Mouse (Mus musculus) NIH3T3 (cell line): Measurements from ENCODE around the gene Bod1.

Experiments
- DNase-seq: peaks from one replicate; pipeline ENCODE4 v3.0.0-alpha.2; 2012; ENCODE audit warnings: low read depth

Gene Bod1

DNA sequence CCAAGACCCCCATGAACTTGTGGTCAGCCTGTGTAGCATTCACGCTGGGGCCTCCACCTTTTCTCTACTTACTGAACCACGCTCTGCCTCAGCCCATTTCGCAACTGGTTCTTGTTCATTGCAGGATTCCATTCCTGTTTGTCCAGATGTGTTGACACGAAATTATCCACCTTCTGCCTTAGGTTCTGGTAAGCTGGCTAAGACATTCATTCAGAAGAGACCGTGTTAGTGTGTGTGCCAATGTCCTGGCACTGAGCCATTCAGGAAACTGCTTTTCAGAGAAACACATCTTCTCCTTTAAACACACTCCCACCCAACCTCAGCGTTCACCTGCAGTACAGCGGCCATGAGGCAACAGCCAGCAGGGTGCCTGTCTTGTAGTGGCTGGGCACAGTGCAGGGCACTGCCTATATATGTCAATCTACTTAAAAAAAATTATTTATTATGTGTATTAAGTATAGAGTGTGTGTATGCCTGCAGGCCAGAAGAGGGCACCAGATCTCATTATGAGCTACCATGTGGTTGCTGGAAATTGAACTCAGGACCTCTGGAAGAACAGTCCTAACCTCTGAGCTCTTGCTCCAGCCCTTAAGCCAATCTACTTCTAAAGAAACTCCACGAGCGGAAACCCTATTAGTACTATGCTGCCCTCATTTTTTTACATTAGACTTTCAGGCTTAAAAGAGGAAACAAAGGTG is 2.4 kb downstream of the Bod1 start:
- peak; percentile 16 for DNase-seq

DNA sequence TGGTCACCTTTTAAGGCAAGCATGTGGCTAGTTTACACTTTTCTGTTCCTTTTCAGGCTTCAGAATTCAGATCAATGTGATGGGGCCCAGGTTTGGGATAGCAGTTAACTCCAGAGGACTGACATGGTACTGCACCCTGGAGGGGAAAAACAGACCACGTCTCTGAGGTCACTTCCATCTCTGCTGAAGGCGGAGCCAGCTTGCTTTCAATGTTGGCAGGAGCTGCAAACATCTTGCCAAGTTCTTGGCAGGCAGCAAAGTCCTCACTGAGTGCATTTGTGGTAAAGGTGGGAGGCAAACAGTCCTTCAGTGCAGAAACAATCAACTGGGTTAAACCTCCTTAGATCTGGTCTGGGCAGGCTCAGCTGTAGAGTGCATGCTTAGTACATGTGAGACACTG is 7.5 kb downstream of the Bod1 start:
- peak; percentile 20 for DNase-seq

- peak; percentile 19 for DNase-seq
These were observed 8.2 kb downstream of the Bod1 start for GRCm38 (mm10) chr11:31663501-31663900.

GRCm38 (mm10) chr11:31662872-31663446 is 8.7 kb downstream of the Bod1 start:
- DNase-seq = no peak

GRCm38 (mm10) chr11:31662214-31662613 is 9.5 kb downstream of the Bod1 start:
- no peak for DNase-seq

- DNase-seq = peak; percentile 37
These were observed 13.9 kb downstream of the Bod1 start for GRCm38 (mm10) chr11:31657806-31658175.

- peak; percentile 47 for DNase-seq
These were observed 14.4 kb downstream of the Bod1 start for GRCm38 (mm10) chr11:31657168-31657805.

- DNase-seq = no peak
These were observed 22.2 kb downstream of the Bod1 start for GRCm38 (mm10) chr11:31649507-31649906.

- no peak for DNase-seq
These were observed 24.4 kb downstream of the Bod1 start for GRCm38 (mm10) chr11:31647268-31647667.

DNA sequence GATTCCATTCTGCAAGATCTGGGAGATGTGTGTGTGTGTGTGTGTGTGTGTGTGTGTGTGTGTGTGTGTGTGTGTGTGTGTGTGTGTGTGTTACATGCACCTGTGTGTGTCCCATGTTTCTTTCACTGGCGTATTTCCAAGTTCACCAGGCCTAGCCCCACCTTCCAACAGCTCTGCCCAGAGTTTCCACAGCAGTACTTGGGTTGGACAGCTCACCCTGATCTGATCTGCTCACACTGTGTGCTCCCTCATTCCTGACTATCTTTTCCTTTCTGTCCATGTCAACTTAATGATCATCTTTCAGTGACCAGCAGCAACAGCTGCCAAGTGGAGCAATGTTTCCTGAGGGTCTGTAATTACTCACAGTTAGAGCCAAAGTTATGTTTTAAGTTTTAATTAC is 25.1 kb downstream of the Bod1 start:
- no peak for DNase-seq

- DNase-seq = no peak
These were observed 28.6 kb downstream of the Bod1 start for GRCm38 (mm10) chr11:31643120-31643519.

DNA sequence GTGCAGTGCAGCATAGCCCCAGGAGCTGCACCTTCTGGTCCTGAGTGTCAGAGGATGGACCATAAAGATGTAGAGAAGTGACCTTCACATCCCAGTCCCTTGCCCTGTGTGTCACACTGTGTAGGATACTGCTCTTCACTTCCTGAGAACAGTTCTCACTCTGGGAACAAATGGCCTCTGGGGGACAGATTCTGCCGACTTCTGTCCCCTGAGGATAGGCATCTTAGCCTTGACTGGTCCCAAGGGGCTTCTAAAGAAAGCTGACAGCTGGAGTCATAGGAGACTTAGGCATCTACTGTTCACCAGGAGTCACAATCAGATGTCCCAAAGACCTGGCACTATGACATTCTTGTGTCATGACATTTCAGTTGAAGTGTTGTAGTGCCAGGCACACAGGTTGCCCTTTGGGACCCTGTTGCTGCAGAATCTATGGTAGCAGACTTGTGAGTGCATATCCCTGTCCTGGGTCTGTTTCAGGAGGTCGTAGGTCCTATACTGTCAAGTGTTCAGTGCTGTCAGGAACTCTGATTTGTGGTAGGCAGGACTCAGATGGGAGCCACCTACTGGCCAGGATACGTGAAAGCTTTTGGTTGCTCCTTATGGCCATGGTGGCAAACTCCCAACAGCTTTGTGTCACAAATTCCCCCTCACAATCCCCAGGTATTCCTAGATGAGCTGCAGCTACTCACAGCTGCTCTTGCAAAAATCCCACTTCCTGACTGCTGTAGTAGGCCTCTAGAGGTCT is 30.4 kb downstream of the Bod1 start:
- DNase-seq = peak; percentile 38

DNA sequence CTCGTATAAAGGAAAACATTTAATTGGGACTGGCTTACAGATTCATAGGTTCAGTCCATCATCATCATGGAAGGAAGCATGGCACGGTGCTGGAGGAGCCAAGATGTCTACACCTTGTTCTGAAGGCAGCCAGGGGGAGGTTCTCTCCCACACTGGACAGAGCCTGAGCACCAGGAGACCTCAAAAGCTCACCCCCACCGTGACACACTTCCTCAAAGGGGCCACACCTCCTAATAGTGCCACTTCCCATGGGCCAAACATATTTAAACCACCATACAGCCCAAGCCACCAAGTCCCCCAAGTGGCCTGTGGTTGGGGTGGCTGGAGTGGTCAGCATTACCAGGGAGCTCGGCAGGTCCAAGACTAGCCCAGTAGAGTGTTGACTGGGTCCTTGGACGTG is 31.5 kb downstream of the Bod1 start:
- DNase-seq = no peak

GRCm38 (mm10) chr11:31637788-31638373 is 33.8 kb downstream of the Bod1 start:
- peak; percentile 91 for DNase-seq

GRCm38 (mm10) chr11:31628700-31629099 is 43.0 kb downstream of the Bod1 start:
- DNase-seq = no peak

GRCm38 (mm10) chr11:31620796-31621195 is 50.9 kb downstream of the Bod1 start:
- no peak for DNase-seq

- DNase-seq = no peak
These were observed 53.9 kb downstream of the Bod1 start for GRCm38 (mm10) chr11:31617797-31618196.

DNA sequence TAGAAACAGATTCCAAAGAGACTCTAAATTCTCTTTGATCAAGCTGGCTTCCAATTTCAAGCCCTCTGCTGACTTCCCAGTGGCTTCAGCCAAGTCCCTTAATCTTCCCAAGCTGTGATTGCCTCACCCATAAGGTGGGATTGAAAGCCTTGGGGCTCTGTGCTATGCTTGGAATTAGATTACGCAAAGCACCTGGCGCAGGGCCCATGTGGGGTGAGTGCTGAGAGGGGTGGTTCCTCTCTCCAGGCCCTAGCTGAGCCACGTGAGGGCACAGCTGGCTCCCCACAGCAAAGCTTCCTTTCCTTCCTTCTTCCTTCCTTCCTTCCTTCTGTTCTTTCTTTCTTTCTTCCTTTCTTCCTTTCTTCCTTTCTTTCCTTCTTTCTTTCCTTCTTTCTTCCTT is 54.4 kb downstream of the Bod1 start:
- peak; percentile 95 for DNase-seq

DNA sequence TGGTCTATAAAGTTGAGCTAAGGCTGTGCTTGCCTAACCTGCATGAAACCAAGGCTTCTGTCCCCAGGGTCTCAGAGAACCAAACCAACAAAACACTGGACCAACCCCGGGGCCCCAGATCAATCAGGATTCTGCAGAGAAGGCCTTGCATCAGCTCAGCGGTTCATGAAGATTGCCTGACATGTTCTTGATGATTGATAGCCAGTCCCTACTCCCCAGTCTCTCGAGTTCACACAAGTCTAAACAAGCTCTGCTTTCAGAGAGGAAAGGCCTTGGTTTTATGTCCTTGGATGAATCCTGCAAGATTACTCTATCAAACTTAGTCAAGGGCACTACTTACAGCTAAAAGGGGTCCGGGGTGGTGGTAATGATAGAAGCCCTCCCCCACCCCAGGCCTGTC is 55.0 kb downstream of the Bod1 start:
- DNase-seq = peak; percentile 24
